Mouse (Mus musculus) stomach, postnatal 0 days (tissue): ENCODE results near the gene 1700011L22Rik. TPM values are rescaled to one million over a fixed set of nuclear protein-coding genes. Genes with fewer than 3 reads are reported as not detected.

Source experiments
- ATAC-seq: fragments of 200-750 bp; cut with Nextera tagmentation; 2 replicates; pipeline ENCODE4 v1.8.0; 2017; ENCODE audit not compliant: low FRiP score, low TSS enrichment
- DNase-seq: peaks from one replicate; pipeline ENCODE4 v3.0.0-alpha.2; 2016; ENCODE audit warnings: low spot score
- H3K27ac ChIP-seq: fragments of 300-500 bp; sonication (generic); replicated peaks from 2 replicates; pipeline ENCODE4 v1.5.1; 2014; ENCODE audit warnings: mild to moderate bottlenecking, control low read depth
- H3K27me3 ChIP-seq: fragments of 300-500 bp; sonication (generic); 2 replicates; pipeline ENCODE4 v1.6.1; 2014; ENCODE audit warnings: low read length; ENCODE audit not compliant: control insufficient read depth, insufficient read depth
- H3K36me3 ChIP-seq: fragments of 300-500 bp; sonication (generic); 2 replicates; pipeline ENCODE4 v1.6.1; 2014; ENCODE audit warnings: low read length, mixed read lengths; ENCODE audit not compliant: control insufficient read depth, insufficient read depth
- H3K4me1 ChIP-seq: fragments of 300-500 bp; sonication (generic); replicated peaks from 2 replicates; pipeline ENCODE4 v1.6.1; 2014; ENCODE audit warnings: antibody characterized with exemption; ENCODE audit not compliant: control insufficient read depth, insufficient read depth
- H3K4me2 ChIP-seq: fragments of 300-500 bp; sonication (generic); replicated peaks from 2 replicates; pipeline ENCODE4 v1.6.1; 2014; ENCODE audit warnings: low read depth, mild to moderate bottlenecking, control low read depth, moderate library complexity
- H3K4me3 ChIP-seq: fragments of 300-500 bp; sonication (generic); 2 replicates; pipeline ENCODE4 v1.5.1; 2014; ENCODE audit warnings: low read depth, low read length, control low read depth
- H3K9ac ChIP-seq: fragments of 300-500 bp; sonication (generic); 2 replicates; pipeline ENCODE4 v1.6.1; 2014; ENCODE audit warnings: mild to moderate bottlenecking, low read length, control low read depth, mixed read lengths
- H3K9me3 ChIP-seq: fragments of 300-500 bp; sonication (generic); 2 replicates; pipeline ENCODE4 v1.6.1; 2016; ENCODE audit warnings: low read length; ENCODE audit not compliant: control insufficient read depth
- CTCF ChIP-seq: IDR thresholded peaks from 2 replicates; pipeline ENCODE4 v1.5.1; 2016; ENCODE audit warnings: antibody characterized with exemption, low read depth, mild to moderate bottlenecking, moderate library complexity
- EP300 ChIP-seq: optimal IDR thresholded peaks from 2 replicates; pipeline ENCODE3; 2016; ENCODE audit warnings: antibody characterized with exemption
- WGBS: fragments of 180-500 bp; shearing (Covaris S2); extraction: QIAGEN DNeasy Blood & Tissue Kit; methylation state at CpG from one replicate; pipeline ENCODE4 v1.1.7; 2014; 5-methylcytosine and 5-hydroxymethylcytosine counted together
- polyA plus RNA-seq: library from polyadenylated mRNA; unstranded; fragments of >200 nt; fragmentation: Nextera tagmentation; extraction: Ambion mirVana; gene quantifications from 2 replicates; pipeline ENCODE4 v1.2.1, GENCODE M21; 2015

1700011L22Rik gene
- polyA plus RNA-seq, 1 experiment from 2014 or later: not detected

GRCm38 (mm10) chr8:79229266-79229888 lies 19.0 kb downstream of the 1700011L22Rik start:
- Histone ChIP-seq H3K4me2 (no peak overlapping the region), H3K9ac (no peak overlapping the region), H3K9me3 (no peaks in the 10 kb centered on the region), H3K36me3 (no peaks in the 10 kb centered on the region), H3K4me1 (no peaks in the 10 kb centered on the region), H3K27ac (no peak overlapping the region), H3K4me3 (no peak overlapping the region), H3K27me3 (no peaks in the 10 kb centered on the region)
- DNase-seq: no peak
- 81% methylated on average over 8 of the region's 8 CpGs for WGBS
- no peak for TF ChIP-seq CTCF
- no peak for TF ChIP-seq EP300
- ATAC-seq: no peak

GRCm38 (mm10) chr8:79227916-79228315 lies 20.5 kb downstream of the 1700011L22Rik start:
- no peaks in the 10 kb centered on the region for H3K4me1 ChIP-seq
- no peak overlapping the region for H3K4me3 ChIP-seq
- no peak overlapping the region for H3K27ac ChIP-seq
- ATAC-seq (no peak), DNase-seq (no peak)
- WGBS: 70% methylated on average over 3 of the region's 3 CpGs
- no peak overlapping the region for H3K4me2 ChIP-seq
- H3K9ac ChIP-seq: no peak overlapping the region
- H3K36me3 ChIP-seq: no peaks in the 10 kb centered on the region
- no peaks in the 10 kb centered on the region for H3K9me3 ChIP-seq
- TF ChIP-seq CTCF (no peak), EP300 (no peak)
- no peaks in the 10 kb centered on the region for H3K27me3 ChIP-seq

GRCm38 (mm10) chr8:79227194-79227593 lies 21.2 kb downstream of the 1700011L22Rik start:
- TF ChIP-seq CTCF: no peak
- no peak for TF ChIP-seq EP300
- H3K9ac ChIP-seq: no peak overlapping the region
- H3K27ac ChIP-seq: no peak overlapping the region
- H3K4me1 ChIP-seq: no peaks in the 10 kb centered on the region
- H3K9me3 ChIP-seq: no peaks in the 10 kb centered on the region
- no peaks in the 10 kb centered on the region for H3K27me3 ChIP-seq
- no peaks in the 10 kb centered on the region for H3K36me3 ChIP-seq
- no peak overlapping the region for H3K4me3 ChIP-seq
- ATAC-seq (no peak), DNase-seq (no peak)
- H3K4me2 ChIP-seq: no peak overlapping the region
- WGBS: 78% methylated on average over 4 of the region's 4 CpGs

GRCm38 (mm10) chr8:79226046-79226445 lies 22.3 kb downstream of the 1700011L22Rik start:
- ATAC-seq: no peak
- 85% methylated on average over 3 of the region's 3 CpGs for WGBS

GRCm38 (mm10) chr8:79225586-79225985 lies 22.8 kb downstream of the 1700011L22Rik start:
- DNase-seq (no peak), ATAC-seq (no peak)
- Histone ChIP-seq H3K9ac (no peak overlapping the region), H3K36me3 (no peaks in the 10 kb centered on the region), H3K4me2 (no peak overlapping the region), H3K4me3 (no peak overlapping the region), H3K27ac (no peak overlapping the region), H3K9me3 (no peaks in the 10 kb centered on the region), H3K4me1 (no peaks in the 10 kb centered on the region), H3K27me3 (no peaks in the 10 kb centered on the region)
- 64% methylated on average over 7 of the region's 7 CpGs for WGBS
- TF ChIP-seq EP300: no peak
- TF ChIP-seq CTCF: no peak

More at GRCm38 (mm10) chr8:79226046-79226445, 22.3 kb downstream of the 1700011L22Rik start:
- Histone ChIP-seq H3K4me1 (no peaks in the 10 kb centered on the region), H3K27ac (no peak overlapping the region), H3K4me2 (no peak overlapping the region), H3K9ac (no peak overlapping the region), H3K27me3 (no peaks in the 10 kb centered on the region), H3K9me3 (no peaks in the 10 kb centered on the region), H3K36me3 (no peaks in the 10 kb centered on the region), H3K4me3 (no peak overlapping the region)
- no peak for DNase-seq
- no peak for TF ChIP-seq EP300
- TF ChIP-seq CTCF: no peak

GRCm38 (mm10) chr8:79224363-79224762 lies 24.0 kb downstream of the 1700011L22Rik start:
- 92% methylated on average over 9 of the region's 9 CpGs for WGBS
- DNase-seq (no peak), ATAC-seq (no peak)
- no peaks in the 10 kb centered on the region for H3K4me1 ChIP-seq
- no peak overlapping the region for H3K4me2 ChIP-seq
- H3K27ac ChIP-seq: no peak overlapping the region
- H3K9me3 ChIP-seq: no peaks in the 10 kb centered on the region
- H3K27me3 ChIP-seq: no peaks in the 10 kb centered on the region
- no peak overlapping the region for H3K4me3 ChIP-seq
- H3K9ac ChIP-seq: no peak overlapping the region
- TF ChIP-seq EP300 (no peak), CTCF (no peak)
- H3K36me3 ChIP-seq: no peaks in the 10 kb centered on the region
